Mouse (Mus musculus): ENCODE data around the gene Nepn.

Gene Nepn

DNA sequence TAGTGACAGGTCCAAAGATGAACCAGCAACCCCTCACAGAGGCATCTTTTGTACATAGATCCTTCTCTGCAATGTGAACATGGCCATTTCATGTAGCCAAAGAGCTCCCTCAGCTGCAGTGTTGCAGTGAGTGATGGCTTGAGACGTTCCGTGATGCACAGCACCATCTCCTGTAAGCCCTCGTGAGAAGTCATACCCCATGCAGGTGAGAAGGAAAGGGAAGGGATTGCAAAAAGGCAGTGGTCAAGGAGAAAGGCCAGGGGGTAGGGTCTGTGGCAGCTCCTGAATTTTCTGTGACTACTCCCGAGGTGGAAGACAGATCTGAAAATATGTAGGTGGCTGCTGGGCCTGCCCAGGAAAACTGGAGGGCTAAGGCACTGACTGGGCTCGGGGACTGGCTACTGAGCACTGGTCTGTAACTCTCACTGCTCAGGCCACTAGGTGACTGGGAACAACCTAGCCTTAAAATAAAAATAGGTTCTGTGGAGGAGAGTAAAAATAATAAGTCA lies at the start of gene Nepn:
Nepn (plus strand) TSS at position 51 of the 509 bp plus-strand sequence.
- no peak for DNase-seq (ENCODE audit: low read depth, low spot score)

DNA sequence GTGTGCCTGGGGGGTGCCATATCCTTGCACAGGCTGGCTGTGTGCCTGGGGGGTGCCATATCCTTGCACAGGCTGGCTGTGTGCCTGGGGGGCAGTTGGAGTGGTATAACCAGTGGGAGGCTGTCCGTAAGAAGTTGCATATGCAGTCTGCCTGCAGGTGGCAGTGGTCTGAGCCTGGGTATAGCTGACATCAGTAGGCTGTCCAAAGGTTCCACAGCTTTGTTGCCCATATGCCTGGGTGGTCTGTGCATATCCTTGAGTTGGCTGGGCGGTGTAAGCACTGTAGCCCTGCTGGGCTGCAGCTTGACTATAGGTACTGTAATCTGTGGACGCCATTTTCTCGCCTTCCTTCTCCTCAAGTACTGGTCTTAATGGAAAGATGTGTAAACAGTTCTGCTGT lies 45.4 kb upstream of the Nepn start:
- DNase-seq (ENCODE audit: low read depth, low spot score), result peak; percentile 14

DNA sequence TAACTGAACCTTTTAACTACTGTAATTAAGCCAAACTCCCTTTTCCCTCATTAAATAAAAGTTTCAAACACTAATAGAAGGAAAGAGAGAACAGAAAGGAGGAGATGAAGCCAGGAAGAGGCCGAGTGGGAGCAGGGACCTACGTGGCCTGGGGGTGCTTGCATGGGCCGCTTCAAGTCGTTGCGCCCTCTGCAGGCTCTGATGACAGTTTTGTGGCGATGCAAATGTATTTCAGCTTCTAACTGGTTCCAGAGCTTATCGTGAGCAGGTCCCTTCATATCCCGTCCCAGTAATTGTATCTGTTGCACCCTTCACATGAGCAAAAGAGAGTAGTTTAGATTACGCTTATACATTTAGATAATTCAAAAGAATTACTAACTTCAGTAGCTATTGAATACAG lies 35.6 kb upstream of the Nepn start:
- no peak for DNase-seq (ENCODE audit: low read depth, low spot score)

DNA sequence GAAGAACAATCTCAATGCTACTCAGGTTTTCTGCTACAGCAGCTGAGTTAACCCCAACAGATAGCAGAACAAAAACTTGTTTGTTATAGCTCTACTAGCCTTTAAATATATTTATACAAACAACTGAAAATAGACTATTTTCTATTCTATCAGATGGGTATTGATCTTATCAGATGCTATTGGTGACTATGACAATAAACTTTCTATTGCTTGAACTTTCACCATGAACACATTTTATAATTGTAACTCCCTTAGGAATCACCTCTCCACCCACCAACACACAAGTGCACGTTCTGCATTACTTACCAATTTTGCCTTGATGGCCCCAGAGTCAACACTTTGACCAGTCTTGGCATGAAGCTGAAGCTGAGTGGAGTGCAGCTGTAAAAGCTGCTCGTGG lies 30.3 kb upstream of the Nepn start, which contains the start of gene Gm26741:
Gm26741 (plus strand) TSS at position 301 of the 400 bp plus-strand sequence.
- no peak for DNase-seq (ENCODE audit: low read depth, low spot score)

DNA sequence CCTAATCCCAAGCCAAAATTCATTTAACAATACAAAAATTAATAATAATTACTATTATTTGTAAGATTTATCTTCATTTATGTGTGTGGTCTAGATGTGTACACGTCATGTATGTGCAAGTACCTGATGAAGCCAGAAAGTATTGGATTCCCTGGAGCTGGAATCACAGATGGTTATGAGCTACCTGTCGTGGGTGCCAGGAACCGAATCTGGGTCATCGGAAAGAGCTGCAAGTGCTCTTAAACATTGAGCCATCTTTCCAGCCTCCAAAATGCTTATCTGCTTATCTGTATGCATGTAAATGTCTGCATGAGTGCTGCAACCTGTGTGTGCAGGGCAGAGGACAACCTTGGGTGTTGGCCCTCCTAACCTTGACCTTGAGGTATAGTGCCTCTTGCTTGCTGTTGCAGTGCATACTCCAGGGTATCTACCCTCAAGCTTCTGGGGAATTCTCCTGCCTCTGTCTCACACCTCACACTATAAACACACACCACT lies 28.5 kb upstream of the Nepn start:
- DNase-seq (ENCODE audit: low read depth, low spot score), result no peak

DNA sequence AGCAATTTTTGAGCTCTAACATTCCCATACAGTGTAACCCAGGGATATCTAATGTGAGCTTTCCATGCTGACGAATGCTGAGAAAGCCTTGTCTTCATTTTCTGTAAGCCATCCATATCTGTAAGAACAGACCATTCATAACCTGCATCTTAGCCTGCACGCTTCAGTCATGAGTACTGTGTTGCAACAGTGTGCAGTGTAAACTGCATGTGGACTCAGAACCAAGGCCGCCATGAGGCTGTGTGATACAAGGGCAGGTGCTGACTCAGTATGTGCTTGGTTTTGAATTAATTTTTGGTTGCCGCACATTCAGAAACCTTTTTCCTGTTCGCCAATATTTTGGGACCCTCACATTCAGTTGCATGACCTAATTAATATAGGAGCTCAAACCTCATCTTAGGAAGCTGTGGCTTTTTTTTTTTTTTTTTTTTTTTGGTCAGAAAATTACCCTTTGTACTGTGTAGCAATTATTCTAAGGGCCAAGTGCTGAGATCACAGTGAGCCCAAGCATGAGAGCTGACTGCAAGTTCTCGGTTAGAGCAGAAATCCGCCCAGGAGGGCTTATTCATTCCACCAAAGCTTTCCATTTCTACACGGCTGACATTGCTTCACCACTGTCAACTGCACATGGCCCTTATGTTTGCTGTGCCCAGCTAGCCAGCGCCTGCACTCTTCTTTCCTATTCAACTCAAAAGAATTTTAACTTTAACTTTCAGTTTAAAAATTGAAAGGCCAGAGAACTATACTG lies 27.7 kb upstream of the Nepn start:
- no peak for DNase-seq (ENCODE audit: low read depth, low spot score)

DNA sequence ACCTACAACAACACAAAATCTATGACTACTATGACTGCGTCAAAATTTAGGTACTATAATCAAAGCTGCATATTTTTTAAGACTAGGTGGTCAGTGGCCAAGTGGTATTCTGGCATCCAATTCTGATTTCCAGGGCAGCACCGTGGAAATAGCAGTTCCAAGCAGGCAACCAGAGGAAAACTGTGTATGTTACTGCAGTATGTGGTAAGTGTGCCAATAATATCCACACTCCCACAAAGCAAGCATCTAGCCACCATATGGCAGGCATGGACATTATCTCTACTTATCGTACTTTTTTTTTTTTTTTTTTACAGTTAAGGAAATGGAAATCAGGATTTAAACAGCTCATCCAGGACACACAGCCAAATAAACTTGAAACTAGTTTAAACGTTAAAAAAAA lies 20.4 kb upstream of the Nepn start:
- DNase-seq (ENCODE audit: low read depth, low spot score), result no peak

DNA sequence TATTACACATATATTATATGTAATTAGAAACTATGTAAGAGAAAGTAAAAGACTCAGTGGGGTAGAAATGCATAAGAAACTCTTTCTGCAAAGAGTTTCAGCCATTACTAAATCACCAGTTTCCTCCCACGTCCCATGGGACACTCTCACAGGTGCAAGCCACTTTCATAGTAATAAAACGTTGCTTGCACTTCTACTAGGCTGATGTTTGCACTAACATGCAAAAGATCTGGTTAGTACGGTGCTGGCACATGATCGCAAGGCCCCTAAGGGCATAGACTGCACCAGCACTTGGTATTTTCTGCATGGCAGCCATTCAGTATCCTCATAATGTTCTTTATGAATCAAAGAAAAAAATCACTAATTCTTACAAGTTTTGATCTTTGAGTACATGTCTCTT lies 14.9 kb upstream of the Nepn start:
- DNase-seq (ENCODE audit: low read depth, low spot score), result no peak

DNA sequence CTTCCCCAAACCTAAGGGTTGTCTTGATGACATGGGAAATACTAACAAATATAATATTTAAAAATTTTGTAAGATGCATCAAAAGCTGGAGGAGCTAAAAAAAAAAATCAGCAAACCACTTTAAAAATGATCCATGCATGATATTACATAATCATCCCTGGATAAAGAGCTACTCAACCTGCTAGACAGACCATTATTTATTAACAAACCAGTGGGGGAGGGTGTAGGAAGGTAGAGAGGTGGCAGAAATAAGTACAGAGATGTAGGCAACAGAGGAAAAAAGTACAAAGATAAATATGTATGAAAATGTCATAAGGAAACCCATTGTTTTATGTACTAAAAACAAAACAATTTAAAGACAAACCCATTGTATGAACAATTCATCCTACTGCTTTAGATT lies 14.1 kb upstream of the Nepn start:
- no peak for DNase-seq (ENCODE audit: low read depth, low spot score)

DNA sequence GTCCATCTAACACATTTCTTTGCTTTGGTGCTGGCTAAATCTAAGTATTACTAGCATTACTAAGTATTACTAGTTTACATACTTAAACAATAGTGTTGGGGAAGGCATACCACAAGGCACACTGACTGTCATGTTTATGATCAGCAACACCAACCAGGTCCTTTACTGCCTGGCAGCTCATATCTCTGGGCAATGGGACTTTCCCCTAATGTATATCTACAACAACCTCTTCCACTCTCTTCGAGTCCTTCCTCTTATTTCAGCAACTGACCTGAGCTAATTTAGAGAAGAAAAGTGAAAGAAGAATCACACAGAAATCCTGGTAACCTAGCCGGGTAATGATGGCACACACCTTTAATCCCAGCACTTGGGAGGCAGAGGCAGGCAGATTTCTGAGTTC lies 12.3 kb upstream of the Nepn start:
- no peak for DNase-seq (ENCODE audit: low read depth, low spot score)

DNA sequence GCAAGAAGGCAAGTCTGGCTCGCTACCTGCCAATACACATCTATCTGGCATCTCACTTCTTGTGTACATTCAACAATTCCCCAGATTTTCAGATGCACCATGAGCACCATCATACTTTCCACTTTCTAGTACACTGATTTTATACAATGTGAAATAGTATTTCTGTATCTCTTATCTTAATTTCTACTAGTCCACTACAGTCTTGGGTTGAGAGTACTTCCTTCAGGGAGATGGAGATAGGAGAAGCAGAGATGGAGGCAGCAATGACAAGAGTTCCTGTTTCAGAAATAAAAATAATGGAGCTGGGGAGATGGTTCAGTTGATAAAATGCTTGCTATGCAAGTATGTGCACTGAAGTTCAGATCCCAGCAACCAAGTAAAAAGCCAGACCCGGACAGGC lies 11.0 kb upstream of the Nepn start:
- DNase-seq (ENCODE audit: low read depth, low spot score), result no peak

DNA sequence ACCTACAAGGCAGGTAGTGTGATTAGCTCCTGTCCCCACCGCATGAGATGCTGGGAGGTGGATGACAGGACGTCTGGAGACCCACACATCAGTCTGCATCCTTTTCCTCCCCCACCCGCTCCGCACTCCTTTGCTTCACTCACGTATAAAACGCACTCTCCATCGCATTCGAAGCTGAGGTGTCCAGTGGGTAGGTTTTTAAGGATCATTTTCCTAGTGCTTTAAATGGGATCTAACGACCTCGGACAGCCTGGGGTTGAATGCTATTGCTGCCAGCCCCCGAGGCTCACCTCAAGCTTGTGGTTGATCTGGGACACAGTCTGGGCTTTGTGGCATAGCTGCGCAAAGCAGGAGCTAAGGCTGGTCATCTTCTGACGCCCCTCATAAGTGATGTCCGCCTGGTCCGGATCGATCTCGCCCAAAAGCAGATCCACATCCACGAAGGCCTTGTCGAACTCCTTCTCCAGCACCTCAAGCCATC lies 7.4 kb upstream of the Nepn start:
- DNase-seq (ENCODE audit: low read depth, low spot score), result peak; percentile 39

DNA sequence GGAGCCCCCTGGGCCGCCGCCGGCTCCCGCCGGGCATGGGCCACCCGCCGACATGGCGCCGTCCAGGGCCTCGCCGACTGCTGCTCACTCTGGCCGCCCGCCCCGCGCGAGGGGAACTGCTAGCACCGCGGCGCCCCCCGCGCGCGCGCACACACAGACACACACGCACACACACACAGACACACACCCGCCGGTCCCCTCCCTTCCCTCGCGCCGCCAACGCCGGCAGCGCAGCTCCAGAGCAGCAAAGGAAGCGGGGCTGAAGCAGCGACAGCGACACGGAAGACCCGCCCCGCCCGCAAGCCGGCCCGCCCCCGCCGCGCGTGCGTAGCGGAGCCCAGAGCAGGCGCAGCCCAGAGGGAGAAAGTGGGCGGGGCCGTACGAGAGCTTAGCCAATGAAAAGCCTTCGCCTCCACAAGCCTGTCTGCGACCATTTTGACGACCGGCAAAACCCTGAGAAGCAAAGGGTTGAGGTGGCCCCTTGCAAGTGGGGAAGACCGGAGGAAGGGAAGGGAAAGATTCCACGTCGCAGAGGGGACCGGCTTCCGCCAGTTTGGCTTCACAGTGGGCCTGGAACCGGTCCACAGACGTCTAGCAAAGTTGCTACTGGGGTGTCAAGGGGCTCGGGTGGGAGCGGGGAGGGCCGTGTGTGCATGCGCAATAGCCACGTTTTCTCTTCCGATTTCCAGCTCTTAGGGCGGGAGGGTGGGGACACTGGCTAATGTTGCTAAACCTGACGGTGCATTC lies 6.8 kb upstream of the Nepn start, which contains the start of gene Gopc:
Gopc (minus strand) TSS at position 280 of the 747 bp plus-strand sequence.
- DNase-seq (ENCODE audit: low read depth, low spot score), result peak; percentile 98

DNA sequence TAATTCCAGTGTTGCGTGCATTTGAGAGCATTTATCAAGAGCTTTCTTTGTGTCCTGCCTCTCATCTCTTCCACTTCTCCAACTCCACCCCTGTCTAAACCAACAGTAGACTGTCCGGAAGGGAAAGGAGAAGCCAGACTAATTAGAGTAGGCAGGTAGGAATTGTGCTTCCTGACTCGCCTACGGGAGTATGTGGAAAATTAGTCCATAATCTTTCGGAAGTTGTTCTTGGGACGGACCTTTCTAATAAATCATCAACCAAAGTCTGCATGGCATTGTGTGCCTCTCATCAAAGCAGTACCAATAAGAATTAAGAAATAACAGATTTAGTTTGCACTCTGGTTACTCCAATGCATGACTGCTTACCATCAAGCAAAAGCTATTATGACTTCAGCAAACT lies 5.8 kb upstream of the Nepn start:
- DNase-seq (ENCODE audit: low read depth, low spot score), result no peak

DNA sequence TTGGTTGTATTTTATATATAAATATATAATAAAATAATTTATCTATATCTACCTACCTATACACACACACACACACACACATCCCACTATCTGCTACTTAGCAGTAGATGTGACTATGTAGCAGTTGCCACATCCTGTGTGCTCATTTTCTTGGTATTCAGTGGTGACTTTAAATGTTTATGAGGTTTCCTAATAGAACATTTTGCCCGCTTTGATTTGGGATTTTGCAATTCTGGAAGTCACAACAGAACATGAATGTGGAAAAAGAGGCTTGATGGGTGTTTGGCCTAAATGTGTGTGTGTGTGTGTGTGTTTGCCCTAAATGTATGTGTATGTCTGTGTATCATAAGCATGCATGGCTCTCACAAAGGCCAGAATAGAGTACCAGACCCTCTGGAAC lies 5.2 kb upstream of the Nepn start:
- peak; percentile 54 for DNase-seq (ENCODE audit: low read depth, low spot score)

DNA sequence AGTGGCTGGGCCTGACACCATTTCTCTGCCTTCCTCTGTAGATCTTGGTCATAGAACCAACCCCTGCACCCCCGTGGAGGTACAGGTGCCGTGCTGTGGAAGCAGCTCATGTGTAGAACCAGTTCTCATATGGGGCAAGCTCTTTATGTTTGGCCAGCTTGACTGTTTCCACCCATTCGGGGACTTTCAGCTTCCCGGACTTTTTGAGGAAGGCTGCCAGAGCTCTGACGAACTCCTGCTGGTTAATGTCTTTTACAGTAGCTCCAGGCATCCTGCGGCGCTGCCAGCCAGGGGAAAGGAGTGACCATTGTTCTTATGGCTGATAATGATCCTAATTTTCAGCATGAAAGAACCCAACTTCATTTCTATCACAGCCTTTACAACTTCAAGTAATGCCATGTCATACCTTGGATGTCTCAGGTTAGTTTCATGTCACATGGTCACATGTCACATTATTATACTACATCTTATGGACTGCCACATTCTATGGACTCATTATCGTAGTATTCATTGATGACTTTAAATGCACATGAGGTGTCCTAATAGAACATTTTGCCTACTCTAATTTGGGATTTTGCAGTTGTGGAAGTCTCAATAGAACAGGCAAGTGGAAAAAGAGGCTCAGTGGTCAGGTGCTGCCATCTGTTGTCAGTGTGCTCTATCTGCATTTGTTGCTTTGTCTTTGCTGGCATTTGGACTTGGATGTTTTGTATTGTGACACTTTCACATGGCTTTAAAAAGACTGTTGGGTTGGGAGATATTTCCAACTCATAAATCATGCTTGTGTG lies 3.8 kb upstream of the Nepn start:
- peak; percentile 75 for DNase-seq (ENCODE audit: low read depth, low spot score)

DNA sequence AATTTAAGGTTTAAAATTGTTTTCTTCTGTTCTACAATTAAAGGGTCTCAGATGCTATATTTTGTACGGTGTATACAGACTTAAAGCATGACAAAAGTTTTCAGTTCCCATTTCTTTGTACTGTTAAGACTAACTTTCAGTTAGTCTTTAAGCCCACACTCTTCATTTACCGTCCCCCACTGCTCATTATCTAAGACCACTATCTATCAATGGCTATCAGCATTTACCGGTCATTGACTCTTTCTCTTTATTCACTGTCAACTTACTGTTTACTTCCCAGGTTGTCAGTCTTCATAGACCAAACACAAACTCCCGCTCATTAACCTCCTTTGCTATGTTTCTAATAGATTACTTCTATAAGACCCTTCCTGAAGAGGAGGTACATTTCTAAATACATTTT lies 1.6 kb upstream of the Nepn start:
- no peak for DNase-seq (ENCODE audit: low read depth, low spot score)

DNA sequence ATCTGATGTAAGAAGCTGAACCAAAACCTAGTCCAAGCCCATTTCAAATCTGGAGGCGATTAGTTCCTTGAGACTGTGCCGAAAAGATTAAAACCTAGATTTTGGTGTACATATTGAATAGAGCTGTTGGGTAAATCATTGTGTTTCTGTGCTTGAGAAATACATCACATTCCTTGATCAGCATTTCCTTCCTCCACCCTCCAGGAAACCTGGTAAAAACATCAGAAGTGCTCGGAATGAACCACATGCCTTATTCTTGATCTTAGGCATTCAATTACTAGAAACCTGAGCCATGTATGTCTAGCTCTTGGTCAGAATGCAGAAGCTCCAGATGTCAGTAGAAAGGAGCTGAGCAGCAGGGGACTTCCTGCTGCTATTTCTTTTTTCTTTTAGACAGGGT lies 666 bp downstream of the Nepn start:
- DNase-seq (ENCODE audit: low read depth, low spot score), result no peak

DNA sequence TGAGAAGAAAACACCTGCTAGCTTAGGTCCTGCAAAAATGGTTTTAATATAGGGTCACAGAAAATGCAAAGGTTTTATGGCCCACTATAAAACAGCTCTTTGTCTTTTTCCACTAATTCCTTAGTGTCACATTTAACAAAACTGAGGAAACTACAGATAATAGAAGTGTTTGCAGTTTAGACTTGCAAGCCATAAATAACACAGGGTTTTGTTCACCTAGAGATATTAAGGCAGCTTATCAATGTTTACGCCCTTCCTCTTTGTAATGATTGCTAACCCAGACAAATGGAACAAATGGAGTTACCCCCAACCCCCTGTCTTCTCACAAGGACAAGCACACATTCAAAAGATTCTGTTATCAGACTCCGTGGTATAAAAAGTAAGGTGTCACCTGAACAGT lies 2.4 kb downstream of the Nepn start:
- no peak for DNase-seq (ENCODE audit: low read depth, low spot score)

DNA sequence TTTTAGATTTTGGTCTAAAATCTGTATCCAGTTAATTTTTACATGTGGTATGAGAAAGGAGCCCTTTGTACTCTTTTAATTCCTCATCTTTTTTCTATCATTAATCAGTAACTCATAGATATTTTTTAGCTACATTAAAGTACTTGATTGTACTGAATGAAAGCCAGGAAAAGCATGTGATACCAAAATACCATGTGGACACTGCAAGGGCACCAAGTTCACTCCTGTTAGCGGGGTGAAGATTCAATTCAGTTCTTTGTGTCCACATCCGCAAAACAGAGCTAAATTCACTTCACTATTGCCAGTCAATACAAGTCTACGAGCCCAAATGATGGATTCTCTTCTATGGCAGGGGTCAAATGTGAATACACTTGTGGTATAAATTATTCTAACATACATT lies 7.9 kb downstream of the Nepn start:
- DNase-seq (ENCODE audit: low read depth, low spot score), result no peak

DNA sequence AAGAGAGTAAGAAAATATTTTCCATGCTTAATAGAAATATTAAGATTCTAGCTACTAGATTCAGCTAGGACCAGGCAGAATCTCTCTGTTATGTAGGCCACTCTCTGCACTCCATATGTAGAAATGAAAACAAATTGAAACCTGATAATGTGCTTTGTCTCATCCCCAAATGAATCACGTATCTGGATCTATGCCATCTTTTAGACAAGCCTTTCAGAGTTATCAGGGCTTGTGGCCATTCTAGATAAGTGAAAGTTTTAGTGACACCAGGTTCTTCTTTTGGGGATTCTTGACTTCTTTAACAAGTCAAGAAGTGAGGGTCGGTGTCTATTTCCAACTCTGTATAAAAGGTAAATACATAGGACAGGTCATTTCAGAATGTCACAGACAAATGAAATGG lies 9.9 kb downstream of the Nepn start:
- peak; percentile 75 for DNase-seq (ENCODE audit: low read depth, low spot score)

DNA sequence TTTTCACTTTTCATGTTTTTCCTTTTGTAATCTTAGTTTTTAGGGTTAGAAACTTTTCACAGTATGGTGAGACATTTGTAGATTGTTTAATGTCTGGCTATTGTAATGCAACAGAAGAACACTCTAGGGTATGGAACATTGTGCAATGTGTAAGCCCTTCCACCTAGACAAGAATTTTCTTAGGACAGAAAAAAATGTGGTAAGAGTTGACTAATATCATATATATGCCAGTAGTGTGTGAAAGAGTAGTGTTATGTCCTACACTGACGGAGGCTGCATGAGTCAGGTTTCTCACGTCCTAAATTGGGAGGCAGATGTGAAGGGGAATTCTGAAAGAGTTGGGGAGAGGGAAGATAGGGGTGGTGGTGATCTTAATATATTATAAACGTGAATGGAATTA lies 10.9 kb downstream of the Nepn start:
- DNase-seq (ENCODE audit: low read depth, low spot score), result peak; percentile 81

Measured in 3T3-L1 (cell line).